Mouse (Mus musculus): ENCODE data around the gene Psmf1. TPM values are rescaled to one million over a fixed set of nuclear protein-coding genes. Genes with fewer than 3 reads are reported as not detected.

Gene Psmf1
- total RNA-seq (2023): 31.9 to 41.4 TPM (median 38.0 TPM) in 4 replicates

GRCm38 (mm10) chr2:151743845-151744244, at the start of gene Psmf1:
Gene Psmf1, minus strand, starts transcription at chr2:151744186.

GRCm38 (mm10) chr2:151701231-151702145, 42.5 kb downstream of the Psmf1 start, which contains the start of gene Tmem74b:
Gene Tmem74b, plus strand, starts transcription at chr2:151702008.

GRCm38 (mm10) chr2:151668433-151668832, 75.6 kb downstream of the Psmf1 start, which contains the start of gene Rad21l:
Gene Rad21l, minus strand, starts transcription at chr2:151668533.

Other genes starting within 250 kb of the Psmf1 start
- gene Fkbp1a, start 201.7 kb downstream of the Psmf1 start, total RNA-seq (2023): 58.7 to 68.1 TPM (median 67.3 TPM) in 4 replicates
- 1.5 to 4.0 TPM (median 1.9 TPM) in 4 replicates for gene Sdcbp2, start 171.6 kb downstream of the Psmf1 start, total RNA-seq (2023)
- 0.30 to 2.1 TPM (median 0.48 TPM) in 4 replicates for gene Snph, start 111.6 kb downstream of the Psmf1 start, total RNA-seq (2023)
- not detected in 4 replicates for gene Rad21l, start 75.7 kb downstream of the Psmf1 start, total RNA-seq (2023)
- not detected in 4 replicates for gene Tmem74b, start 42.2 kb downstream of the Psmf1 start, total RNA-seq (2023)
- gene Rspo4, start 98.7 kb upstream of the Psmf1 start, total RNA-seq (2023): not detected in 4 replicates
- gene Angpt4, start 167.0 kb upstream of the Psmf1 start, total RNA-seq (2023): not detected in 4 replicates
- 3.5 to 4.6 TPM (median 4.3 TPM) in 4 replicates for gene Fam110a, start 236.0 kb upstream of the Psmf1 start, total RNA-seq (2023)